Comparison of ENCODE assay signal across 8 mouse cellular contexts in genomic region chr10:88380002-88380401, GRCm38 (mm10). TPM values are rescaled to one million over a fixed set of nuclear protein-coding genes. Genes with fewer than 3 reads are reported as not detected.
DNase-seq lines count a peak whose midpoint lies in the region; TF ChIP-seq lines count a peak whose summit lies in the region.

No protein-coding gene starts in this region.

- TF ChIP-seq POLR2A in lung, adult 2 months (IDR thresholded peaks at IDR 0.05; ENCODE audit: borderline replicate concordance, extremely low read depth, low read depth, low read length): no peak

- H3K4me1 ChIP-seq in E14TG2a.4 (replicated peaks; ENCODE audit: low read depth, low read length): peaks cover 45% of the 10 kb centered on the region
- peaks cover 24% of the 10 kb centered on the region for H3K4me1 ChIP-seq in heart, embryonic 10.5 days
- peaks cover 7% of the 10 kb centered on the region; the same call in 1 of the 2 replicates for H3K4me1 ChIP-seq in lung, adult 2 months (ENCODE audit: control insufficient read depth, insufficient read depth, low read length)

- no peak; the same call in 1 of the 2 replicates for TF ChIP-seq CTCF in E14TG2a.4 (conservative IDR thresholded peaks at IDR 0.05; ENCODE audit: low read length)
- no peak for TF ChIP-seq CTCF in lung, adult 2 months (IDR thresholded peaks at IDR 0.05; ENCODE audit: insufficient read depth, low read length)

- H3K27ac ChIP-seq in heart, embryonic 10.5 days: peak overlapping the region; percentile 91; the same call in 1 of the 2 replicates

- 2% methylated on average over 11 of the region's 11 CpGs for WGBS in heart, embryonic 10.5 days
- 6% methylated on average over 11 of the region's 11 CpGs for WGBS in lung, adult 2 months

- no peaks in the 10 kb centered on the region for H3K36me3 ChIP-seq in E14TG2a.4 (ENCODE audit: insufficient read depth, low read length)
- no peaks in the 10 kb centered on the region for H3K36me3 ChIP-seq in heart, embryonic 10.5 days

- no peaks in the 10 kb centered on the region for H3K9me3 ChIP-seq in E14TG2a.4 (ENCODE audit: low read length)
- H3K9me3 ChIP-seq in heart, embryonic 10.5 days: no peaks in the 10 kb centered on the region

- peak; percentile 78 for DNase-seq in 416B (ENCODE audit: low read depth)
- peak; percentile 48 to 59 for DNase-seq in cerebellum, postnatal 25 days
- peak; percentile 84 for DNase-seq in heart, embryonic 10.5 days (ENCODE audit: low spot score)
- DNase-seq in kidney, adult 9 months: peak; percentile 49
- peak; percentile 72 for DNase-seq in lung, adult 2 months
- DNase-seq in retina, postnatal 1 day: peak; percentile 36
- no peak for DNase-seq in urinary bladder, postnatal 4 days (ENCODE audit: low spot score in 2 of 2)

- H3K4me3 ChIP-seq in E14TG2a.4 (replicated peaks; ENCODE audit: low read length): peak overlapping the region; percentile 90
- H3K4me3 ChIP-seq in heart, embryonic 10.5 days: peak overlapping the region; percentile 87
- H3K4me3 ChIP-seq in lung, adult 2 months (replicated peaks; ENCODE audit: extremely low read depth, low read depth, low read length): peak overlapping the region; percentile 79

- H3K27me3 ChIP-seq in E14TG2a.4 (ENCODE audit: insufficient read depth, low read length): peaks cover 7% of the 10 kb centered on the region; the same call in 1 of the 2 replicates
- no peaks in the 10 kb centered on the region for H3K27me3 ChIP-seq in heart, embryonic 10.5 days (ENCODE audit: insufficient read depth, poor library complexity, severe bottlenecking)

RNA-seq across cellular contexts. Expression of gene Gnptab, which starts 1.1 kb away (rescaled TPM):
- 8.2 and 8.8 TPM in 2 replicates for polyA plus RNA-seq in heart, embryonic 10.5 days (2016; fragmentation: Nextera tagmentation; extraction: Ambion mirVana)
- polyA plus RNA-seq in lung, adult 2 months (2012; rRNA removed): 12.4 and 16.6 TPM in 2 replicates

RNA-seq across cellular contexts. Expression of gene Dram1, which starts 1.1 kb away (rescaled TPM):
- 0.83 and 0.86 TPM in 2 replicates for polyA plus RNA-seq in heart, embryonic 10.5 days (2016; fragmentation: Nextera tagmentation; extraction: Ambion mirVana)
- 326 and 360 TPM in 2 replicates for polyA plus RNA-seq in lung, adult 2 months (2012; rRNA removed)

Comparison
In these comparisons a context has a peak if more than half of its experiments do, and no peak if none do; other contexts are left out.
1. DNase-seq: peak in 416B (single experiment), cerebellum, postnatal 25 days (2 of 2), heart, embryonic 10.5 days (single experiment), kidney, adult 9 months (single experiment), lung, adult 2 months (single experiment) and retina, postnatal 1 day (single experiment); none in urinary bladder, postnatal 4 days (0 of 2).
2. RNA of gene Dram1, which starts 1.1 kb away (polyA plus RNA-seq): 326 to 360 TPM in lung, adult 2 months; 0.83 to 0.86 TPM in heart, embryonic 10.5 days; every median in the first group is over 100 times any median in the second.
3. Peak in every context shown above with its lines, with median percentiles within 50 percentile points of each other: H3K4me3 ChIP-seq.